Mouse (Mus musculus) left cerebral cortex, adult 11 months (tissue): ENCODE data around the gene Usp25.

Source experiments
- DNase-seq: peaks from one replicate; pipeline ENCODE4 v3.0.0; 2022; ENCODE audit warnings: low spot score

The Usp25 gene

GRCm38 (mm10) chr16:77013427-77014320 is at the start of gene Usp25:
Gene Usp25 (plus strand): TSS chr16:77013706.
- peak; percentile 77 for DNase-seq

- no peak for DNase-seq
These were observed 45.8 kb upstream of the Usp25 start for GRCm38 (mm10) chr16:76967593-76968275.

GRCm38 (mm10) chr16:76971211-76971610 is 42.3 kb upstream of the Usp25 start:
- no peak for DNase-seq

GRCm38 (mm10) chr16:76976787-76977430 is 36.6 kb upstream of the Usp25 start:
- DNase-seq, result no peak

GRCm38 (mm10) chr16:76983696-76984095 is 29.8 kb upstream of the Usp25 start:
- no peak for DNase-seq

- DNase-seq, result no peak
These were observed 25.8 kb upstream of the Usp25 start for GRCm38 (mm10) chr16:76987711-76988110.

GRCm38 (mm10) chr16:77003900-77004299 is 9.6 kb upstream of the Usp25 start:
- no peak for DNase-seq

- no peak for DNase-seq
These were observed 4.3 kb upstream of the Usp25 start for GRCm38 (mm10) chr16:77009173-77009572.

GRCm38 (mm10) chr16:77014321-77015211 is 1.1 kb downstream of the Usp25 start:
- DNase-seq, result no peak

GRCm38 (mm10) chr16:77015380-77016346 is 2.2 kb downstream of the Usp25 start:
- DNase-seq, result no peak

- DNase-seq, result no peak
These were observed 4.4 kb downstream of the Usp25 start for GRCm38 (mm10) chr16:77017931-77018330.

- no peak for DNase-seq
These were observed 6.7 kb downstream of the Usp25 start for GRCm38 (mm10) chr16:77020190-77020589.

- DNase-seq, result no peak
These were observed 10.3 kb downstream of the Usp25 start for GRCm38 (mm10) chr16:77023627-77024379.

- DNase-seq, result no peak
These were observed 12.6 kb downstream of the Usp25 start for GRCm38 (mm10) chr16:77026099-77026498.

- no peak for DNase-seq
These were observed 13.4 kb downstream of the Usp25 start for GRCm38 (mm10) chr16:77026933-77027332.

- no peak for DNase-seq
These were observed 14.6 kb downstream of the Usp25 start for GRCm38 (mm10) chr16:77027976-77028686.

- no peak for DNase-seq
These were observed 15.3 kb downstream of the Usp25 start for GRCm38 (mm10) chr16:77028687-77029417.

GRCm38 (mm10) chr16:77030435-77030834 is 16.9 kb downstream of the Usp25 start:
- DNase-seq, result no peak
